Mouse (Mus musculus) myocyte (in vitro differentiated cells): ENCODE results near the gene Memo1. TPM values are rescaled to one million over a fixed set of nuclear protein-coding genes. Genes with fewer than 3 reads are reported as not detected.

Experiments used
- H3K27me3 ChIP-seq: one replicate; pipeline ENCODE4 v1.6.1; 2011; ENCODE audit not compliant: control insufficient read depth, insufficient read depth, insufficient read length
- H3K36me3 ChIP-seq: one replicate; pipeline ENCODE4 v1.6.1; 2011; ENCODE audit not compliant: control insufficient read depth, insufficient read depth
- H3K4me2 ChIP-seq: one replicate; pipeline ENCODE4 v1.6.1; 2011; ENCODE audit warnings: low read depth, control low read depth
- H3K4me3 ChIP-seq: one replicate; pipeline ENCODE4 v1.5.1; 2011; ENCODE audit warnings: mild to moderate bottlenecking, control low read depth, moderate library complexity
- H3K79me2 ChIP-seq: one replicate; pipeline ENCODE4 v1.6.1; 2011; ENCODE audit not compliant: control insufficient read depth, insufficient read depth
- H3ac ChIP-seq: one replicate; pipeline ENCODE4 v1.6.1; 2011; ENCODE audit not compliant: control insufficient read depth, insufficient read length
- CEBPB ChIP-seq: IDR thresholded peaks from 2 replicates; pipeline ENCODE4 v1.6.1; 2011; ENCODE audit warnings: mild to moderate bottlenecking, moderate library complexity; ENCODE audit not compliant: poor library complexity, insufficient read depth, severe bottlenecking
- E2F4 ChIP-seq: IDR thresholded peaks from one replicate; pipeline ENCODE4 v1.6.1; 2011; ENCODE audit warnings: mild to moderate bottlenecking, control low read depth, moderate library complexity; ENCODE audit not compliant: insufficient read depth
- MAX ChIP-seq: IDR thresholded peaks from one replicate; pipeline ENCODE4 v1.6.1; 2011; ENCODE audit warnings: low read depth, mild to moderate bottlenecking, control low read depth
- MYOD1 ChIP-seq, 3 experiments: IDR thresholded peaks; one replicate each; pipeline ENCODE4 v1.6.1; 2011; ENCODE audit warnings: control low read depth in 2 of 3, low read depth in 2 of 3, mild to moderate bottlenecking in 2 of 3, moderate library complexity in 1 of 3; ENCODE audit not compliant: insufficient read length in 2 of 3, control insufficient read depth in 1 of 3
- MYOG ChIP-seq, 3 experiments: IDR thresholded peaks; one replicate each; pipeline ENCODE4 v1.6.1; 2011; ENCODE audit warnings: control low read depth in 2 of 3, low read depth in 2 of 3, mild to moderate bottlenecking in 2 of 3; ENCODE audit not compliant: insufficient read length in 2 of 3, control insufficient read depth in 1 of 3, insufficient read depth in 1 of 3
- POLR2A ChIP-seq: IDR thresholded peaks from one replicate; pipeline ENCODE4 v1.6.1; 2011; ENCODE audit warnings: low read depth, mild to moderate bottlenecking, control low read depth, moderate library complexity; ENCODE audit not compliant: insufficient read length
- POLR2AphosphoS2 ChIP-seq: IDR thresholded peaks from one replicate; pipeline ENCODE4 v1.6.1; 2011; ENCODE audit warnings: low read depth, control low read depth; ENCODE audit not compliant: insufficient read length
- REST ChIP-seq: IDR thresholded peaks from one replicate; pipeline ENCODE4 v1.6.1; 2011; ENCODE audit warnings: mild to moderate bottlenecking, control low read depth, moderate library complexity; ENCODE audit not compliant: insufficient read depth, insufficient read length
- SRF ChIP-seq: IDR thresholded peaks from one replicate; pipeline ENCODE4 v1.6.1; 2011; ENCODE audit warnings: low read depth; ENCODE audit not compliant: control insufficient read depth, insufficient read length
- TCF12 ChIP-seq: IDR thresholded peaks from one replicate; pipeline ENCODE4 v1.6.1; 2011; ENCODE audit warnings: mild to moderate bottlenecking, control low read depth; ENCODE audit not compliant: poor library complexity, insufficient read depth, severe bottlenecking
- TCF3 ChIP-seq: IDR thresholded peaks from one replicate; pipeline ENCODE4 v1.6.1; 2011; ENCODE audit warnings: low read depth, control low read depth; ENCODE audit not compliant: insufficient read length
- USF1 ChIP-seq: IDR thresholded peaks from one replicate; pipeline ENCODE4 v1.6.1; 2011; ENCODE audit warnings: low read depth, mild to moderate bottlenecking, control low read depth, moderate library complexity
- polyA plus RNA-seq: library from polyadenylated mRNA; unstranded; fragments of >200 nt; fragmentation: generic; extraction: Trizol; gene quantifications from one replicate; pipeline ENCODE4 v1.2.1, GENCODE M21; 2012; ENCODE audit warnings: missing spikeins

The Memo1 gene
- polyA plus RNA-seq, 1 experiment = 71.2 TPM

GRCm38 (mm10) chr17:74262415-74262814 lies 32.9 kb downstream of the Memo1 start:
- Histone ChIP-seq H3ac (no peak overlapping the region), H3K4me3 (no peak overlapping the region), H3K79me2 (peaks cover 94% of the 10 kb centered on the region), H3K4me2 (no peak overlapping the region), H3K27me3 (no peaks in the 10 kb centered on the region), H3K36me3 (peaks cover 4% of the 10 kb centered on the region)
- TF ChIP-seq MYOG (IDR thresholded peaks at IDR 0.05; ENCODE audit: control insufficient read depth in 1 of 3, insufficient read depth in 1 of 3, insufficient read length in 2 of 3, low read depth in 2 of 3) (no peak), CEBPB (no peak), TCF3 (no peak), MAX (no peak), MYOD1 (IDR thresholded peaks at IDR 0.05; ENCODE audit: control insufficient read depth in 1 of 3, insufficient read length in 2 of 3, low read depth in 2 of 3) (no peak), TCF12 (no peak), USF1 (no peak), E2F4 (no peak), POLR2A (no peak), REST (no peak), POLR2AphosphoS2 (no peak), SRF (no peak)

- Histone ChIP-seq H3K4me3 (no peak overlapping the region), H3K36me3 (peaks cover 22% of the 10 kb centered on the region), H3K27me3 (no peaks in the 10 kb centered on the region), H3K79me2 (peaks cover 46% of the 10 kb centered on the region), H3K4me2 (no peak overlapping the region), H3ac (no peak overlapping the region)
- TF ChIP-seq POLR2A (no peak), SRF (no peak), POLR2AphosphoS2 (no peak), CEBPB (peak; percentile 80; the same call in 1 of the 2 replicates), USF1 (peak; percentile 55)
Observed at GRCm38 (mm10) chr17:74245284-74245683, 50.0 kb downstream of the Memo1 start.

- peaks cover 24% of the 10 kb centered on the region for H3K36me3 ChIP-seq
- H3K4me3 ChIP-seq = no peak overlapping the region
- TF ChIP-seq REST (no peak), POLR2AphosphoS2 (no peak), CEBPB (no peak), E2F4 (no peak), MYOG (IDR thresholded peaks at IDR 0.05; ENCODE audit: control insufficient read depth in 1 of 3, insufficient read depth in 1 of 3, insufficient read length in 2 of 3, low read depth in 2 of 3) (no peak), USF1 (no peak), TCF3 (no peak), SRF (no peak)
- peaks cover 49% of the 10 kb centered on the region for H3K79me2 ChIP-seq
- H3ac ChIP-seq = no peak overlapping the region
- H3K4me2 ChIP-seq = no peak overlapping the region
- H3K27me3 ChIP-seq = no peaks in the 10 kb centered on the region
Observed at GRCm38 (mm10) chr17:74242788-74243187, 52.5 kb downstream of the Memo1 start.

- H3ac ChIP-seq = no peak overlapping the region
- H3K36me3 ChIP-seq = peaks cover 24% of the 10 kb centered on the region
- no peak overlapping the region for H3K4me3 ChIP-seq
- H3K27me3 ChIP-seq = no peaks in the 10 kb centered on the region
- TF ChIP-seq TCF3 = no peak
- no peak for TF ChIP-seq MAX
- no peak for TF ChIP-seq SRF
- TF ChIP-seq MYOD1 (IDR thresholded peaks at IDR 0.05; ENCODE audit: control insufficient read depth in 1 of 3, insufficient read length in 2 of 3, low read depth in 2 of 3) = no peak
- H3K79me2 ChIP-seq = peaks cover 33% of the 10 kb centered on the region
- H3K4me2 ChIP-seq = no peak overlapping the region
Observed at GRCm38 (mm10) chr17:74240322-74240721, 55.0 kb downstream of the Memo1 start.

GRCm38 (mm10) chr17:74228131-74228759 lies 67.1 kb downstream of the Memo1 start:
- peaks cover 6% of the 10 kb centered on the region for H3K36me3 ChIP-seq
- no peak overlapping the region for H3K4me3 ChIP-seq

More at GRCm38 (mm10) chr17:74228131-74228759, 67.1 kb downstream of the Memo1 start:
- Histone ChIP-seq H3ac (no peak overlapping the region), H3K27me3 (no peaks in the 10 kb centered on the region), H3K79me2 (peaks cover 11% of the 10 kb centered on the region), H3K4me2 (no peak overlapping the region)
- TF ChIP-seq SRF = no peak
- no peak for TF ChIP-seq MAX
- TF ChIP-seq REST = no peak
- TF ChIP-seq CEBPB = no peak
- TF ChIP-seq MYOD1 (IDR thresholded peaks at IDR 0.05; ENCODE audit: control insufficient read depth in 1 of 3, insufficient read length in 2 of 3, low read depth in 2 of 3) = no peak
- TF ChIP-seq POLR2A = no peak
- no peak for TF ChIP-seq POLR2AphosphoS2
- TF ChIP-seq MYOG (IDR thresholded peaks at IDR 0.05; ENCODE audit: control insufficient read depth in 1 of 3, insufficient read depth in 1 of 3, insufficient read length in 2 of 3, low read depth in 2 of 3) = no peak
- TF ChIP-seq E2F4 = no peak
- no peak for TF ChIP-seq TCF3
- TF ChIP-seq TCF12 = no peak
- no peak for TF ChIP-seq USF1
